Mouse (Mus musculus) gastrocnemius, postnatal 4 days (tissue): ENCODE data around the gene Nek6. TPM values are rescaled to one million over a fixed set of nuclear protein-coding genes. Genes with fewer than 3 reads are reported as not detected.

ENCODE experiments used
- DNase-seq, 2 experiments: peaks; one replicate each; pipeline ENCODE4 v3.0.0; 2021 to 2022; ENCODE audit warnings: low spot score in 2 of 2, mixed read lengths in 2 of 2
- total RNA-seq, 2 experiments: library from RNA; stranded (reverse); gene quantifications; 2 replicates each; pipeline ENCODE4 v1.2.3; 2021

Gene Nek6
- total RNA-seq, 2 experiments from 2014 or later: 21.3 to 26.0 TPM

DNA sequence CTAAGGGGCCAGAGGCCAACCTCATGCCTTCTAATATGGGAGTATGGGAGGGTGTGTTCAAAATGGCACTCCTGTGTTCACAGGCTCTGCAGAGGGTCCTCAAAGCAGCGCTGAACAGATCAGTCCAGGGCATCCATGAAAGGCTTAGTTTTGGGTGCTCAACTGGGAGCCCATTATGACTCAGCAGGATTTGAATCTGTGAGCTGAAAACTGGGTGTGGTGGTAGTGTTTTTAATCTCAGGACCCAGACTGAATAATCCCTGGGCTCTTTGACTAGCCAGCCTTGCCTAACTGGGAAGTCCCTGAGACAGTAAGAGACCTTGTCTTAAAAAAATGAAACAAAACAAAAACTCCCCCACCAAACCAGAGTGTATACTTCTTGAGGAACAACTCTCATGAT is 4.3 kb upstream of the Nek6 start:
- no peak for DNase-seq

DNA sequence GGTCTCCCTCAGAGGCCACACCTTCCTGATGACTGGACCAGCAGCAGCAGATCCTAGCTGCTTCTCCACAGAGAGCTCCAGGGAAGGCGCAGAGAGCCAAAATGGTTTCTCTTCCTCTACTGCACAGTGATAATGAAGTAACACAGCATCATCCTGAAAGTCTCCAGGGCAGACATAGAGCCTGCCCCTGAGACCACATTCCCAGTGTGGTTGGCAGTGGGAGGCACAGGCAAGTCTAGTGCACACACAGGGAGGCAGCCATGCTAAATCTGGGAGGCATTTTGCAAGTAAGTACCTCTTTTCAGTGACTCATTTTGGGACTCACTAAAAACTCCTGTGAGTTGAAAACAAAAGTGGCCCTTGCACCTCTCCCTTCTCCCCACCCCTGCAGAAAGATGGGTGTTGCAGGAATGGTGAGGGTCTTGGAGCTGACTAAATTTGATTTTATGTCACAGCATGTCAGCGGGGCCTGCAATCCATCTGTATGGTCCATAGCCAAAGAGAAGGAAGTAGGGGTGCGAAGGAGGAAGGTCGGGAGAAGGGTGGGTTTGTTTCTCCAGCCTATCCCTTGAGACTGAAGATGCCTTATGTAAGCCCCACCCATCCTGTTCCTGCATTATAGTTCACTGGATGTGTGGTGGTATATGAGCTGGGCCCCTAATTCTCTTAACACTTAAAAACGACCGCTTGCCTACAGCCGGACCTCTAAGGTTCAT is 2.3 kb upstream of the Nek6 start:
- no peak for DNase-seq

DNA sequence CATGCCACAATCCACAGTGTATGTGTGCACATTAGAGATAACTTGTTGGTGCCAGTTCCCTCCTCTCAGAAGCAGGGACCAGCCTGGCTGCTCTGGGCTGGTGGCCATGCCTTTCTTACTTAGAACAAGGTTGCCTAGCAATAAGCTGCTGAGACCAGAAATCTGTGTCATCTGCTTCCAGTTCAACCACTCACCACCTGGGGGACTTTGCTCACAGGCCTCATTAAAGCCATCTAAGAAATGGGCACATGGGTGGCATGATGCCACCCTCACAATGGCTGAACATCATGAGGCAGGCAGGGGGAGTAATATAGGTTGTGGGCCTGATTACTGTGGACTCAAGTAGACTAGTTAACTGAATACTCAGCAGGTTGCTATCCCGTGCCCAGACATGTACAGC is 1.3 kb upstream of the Nek6 start:
- no peak for DNase-seq

DNA sequence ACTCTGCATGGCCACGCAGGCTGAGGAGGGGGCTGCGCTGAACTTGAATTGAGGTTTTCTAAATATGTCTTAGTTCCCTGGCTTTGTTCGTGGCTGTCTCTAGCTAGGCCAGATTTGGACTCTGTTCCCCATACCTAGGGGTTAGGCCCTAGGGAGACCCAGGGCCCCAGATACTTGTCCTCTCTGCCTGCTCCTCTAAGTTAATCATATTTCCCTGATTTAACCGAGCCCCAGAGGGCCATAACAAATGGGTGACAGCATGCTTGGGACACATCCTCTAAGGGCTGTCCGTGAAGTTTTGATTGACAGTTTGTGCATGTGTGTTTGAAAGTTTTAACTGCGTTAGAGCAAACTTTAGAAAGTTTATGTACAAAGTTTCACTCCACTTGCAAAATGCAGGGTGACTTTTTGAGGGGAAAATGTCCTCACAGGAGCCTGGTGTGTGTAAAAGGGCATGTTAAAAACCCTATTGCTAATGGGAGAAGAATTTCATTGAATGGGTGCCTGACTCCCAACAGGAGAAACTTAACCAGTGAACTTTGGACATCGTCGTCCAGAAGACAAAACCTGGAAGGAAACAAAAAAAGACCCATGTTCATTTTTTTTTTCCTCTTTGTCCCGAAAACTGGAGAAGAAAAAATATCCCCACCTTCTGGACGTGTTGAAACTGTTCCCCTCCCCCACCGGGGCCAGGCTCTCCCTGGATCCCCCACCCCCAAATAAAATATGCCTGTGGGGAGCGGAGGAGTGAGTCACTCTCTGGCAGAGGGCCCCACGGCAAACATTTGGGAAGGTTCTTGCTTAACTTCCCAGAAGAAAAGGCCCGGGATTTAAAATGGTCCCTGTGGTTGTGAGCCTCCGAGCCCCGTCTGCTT is 1.1 kb downstream of the Nek6 start:
- peak; percentile 46 to 73 for DNase-seq

DNA sequence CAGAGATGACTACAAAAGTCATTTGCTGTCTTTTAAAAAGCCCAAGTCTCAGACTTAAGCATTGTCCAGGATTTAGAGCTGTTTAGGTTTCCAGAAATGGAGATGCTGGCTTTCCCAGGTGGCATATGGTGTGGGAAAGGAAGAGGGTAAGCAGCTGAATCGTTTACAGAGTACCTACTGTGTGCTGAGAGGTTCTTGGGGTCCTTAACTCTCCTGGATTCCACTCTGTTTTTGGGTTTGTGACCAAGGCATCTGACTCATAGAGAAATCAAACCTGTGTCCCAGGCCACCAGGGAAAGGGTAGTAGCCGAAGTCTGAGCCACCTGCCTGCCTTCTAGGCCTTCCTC is 1.7 kb downstream of the Nek6 start:
- no peak for DNase-seq

DNA sequence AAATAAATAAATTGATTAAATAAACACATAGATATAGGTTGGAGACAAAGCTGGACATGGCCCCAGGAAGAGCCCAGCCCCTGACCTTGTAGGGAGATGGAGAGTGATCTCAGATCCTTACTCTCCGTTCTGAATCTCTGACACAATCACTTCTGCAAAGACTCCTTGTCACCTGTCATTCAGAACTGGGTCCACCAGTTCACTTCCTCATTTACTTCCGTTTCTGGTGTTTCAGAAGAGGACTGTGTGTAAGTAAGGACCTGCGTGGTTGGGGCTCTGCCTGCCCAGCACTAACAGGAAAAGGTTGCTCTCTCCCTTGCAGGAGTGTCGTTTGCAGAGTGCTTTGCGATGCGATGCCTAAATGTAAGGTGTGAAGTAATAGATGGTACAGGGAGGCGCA is 3.0 kb downstream of the Nek6 start:
- DNase-seq: no peak

DNA sequence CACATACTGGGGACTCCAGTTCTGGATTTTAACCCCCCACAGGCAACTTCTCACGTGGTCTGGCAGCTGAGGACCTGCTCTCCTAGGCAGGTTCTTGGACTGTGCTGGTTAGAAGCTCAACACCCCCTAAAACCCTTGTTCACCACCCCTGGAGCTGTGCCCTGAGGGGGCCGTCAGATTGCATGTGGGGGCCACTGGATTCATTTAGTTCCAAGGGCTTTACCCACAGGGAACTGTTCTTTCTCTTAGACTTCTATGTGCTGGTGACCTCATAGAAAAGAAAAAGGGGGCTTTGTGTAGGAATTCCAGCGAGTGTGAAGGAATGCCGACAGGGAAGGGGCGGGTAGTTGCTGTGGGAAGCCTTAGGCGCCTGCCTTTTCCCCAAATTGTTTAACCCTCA is 4.0 kb downstream of the Nek6 start:
- DNase-seq: no peak

DNA sequence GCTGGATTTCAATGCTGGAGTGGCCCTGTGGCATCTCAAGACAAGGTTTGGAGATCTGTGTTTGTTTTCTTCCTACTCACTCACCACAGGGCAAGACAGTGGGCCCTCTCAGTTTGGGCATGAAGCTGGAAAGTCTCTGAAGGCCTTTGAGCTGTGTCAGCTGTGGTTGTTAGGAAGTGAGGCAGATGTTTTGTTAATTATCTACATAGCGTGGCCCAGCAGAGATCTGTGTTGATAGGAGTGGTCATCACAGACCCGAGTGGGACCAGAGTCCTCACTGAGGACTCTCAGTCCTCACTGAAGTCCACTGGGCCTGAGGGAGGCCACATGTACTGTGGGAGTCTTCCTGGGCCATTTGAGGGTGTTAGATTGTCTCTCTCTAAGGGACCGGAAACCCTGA is 5.0 kb downstream of the Nek6 start:
- no peak for DNase-seq

DNA sequence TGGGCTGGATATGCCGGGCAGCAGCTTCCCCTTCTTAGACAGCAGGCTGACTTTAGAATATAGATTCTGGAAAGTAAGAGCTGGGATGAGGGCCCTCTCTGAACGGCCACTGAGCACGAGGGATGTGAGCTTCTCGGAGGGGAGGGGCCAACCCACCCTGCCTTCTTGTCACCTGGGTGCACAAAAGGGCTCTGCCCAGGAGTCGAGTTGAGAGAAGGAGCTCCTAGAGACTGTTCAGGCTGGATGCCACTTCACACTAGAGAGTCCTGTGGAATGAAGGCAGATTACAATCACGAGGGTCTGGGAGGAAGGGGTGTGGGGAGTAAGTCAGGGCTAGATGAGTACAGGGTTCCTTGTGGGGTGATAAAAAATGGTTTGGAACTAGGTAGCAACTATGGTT is 5.6 kb downstream of the Nek6 start:
- no peak for DNase-seq

DNA sequence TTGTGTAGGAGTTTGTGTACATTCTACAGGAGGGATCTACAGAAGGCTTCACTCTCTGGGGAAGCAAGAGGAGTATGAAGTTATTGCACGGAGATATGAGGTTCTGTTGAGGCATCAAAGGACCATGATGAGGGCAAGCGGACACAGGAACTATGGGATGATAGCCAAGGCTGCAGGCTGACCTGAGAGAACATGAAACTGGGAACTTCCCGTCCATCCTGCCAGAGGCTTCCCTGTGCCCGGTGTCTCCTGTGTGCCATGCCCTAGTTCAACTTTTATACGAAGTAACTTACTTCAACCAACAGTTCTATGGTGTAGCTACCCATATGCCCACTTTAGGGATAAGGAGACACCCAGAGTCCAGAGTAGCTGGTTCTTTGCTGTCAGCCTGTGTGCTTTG is 7.3 kb downstream of the Nek6 start:
- DNase-seq: no peak

DNA sequence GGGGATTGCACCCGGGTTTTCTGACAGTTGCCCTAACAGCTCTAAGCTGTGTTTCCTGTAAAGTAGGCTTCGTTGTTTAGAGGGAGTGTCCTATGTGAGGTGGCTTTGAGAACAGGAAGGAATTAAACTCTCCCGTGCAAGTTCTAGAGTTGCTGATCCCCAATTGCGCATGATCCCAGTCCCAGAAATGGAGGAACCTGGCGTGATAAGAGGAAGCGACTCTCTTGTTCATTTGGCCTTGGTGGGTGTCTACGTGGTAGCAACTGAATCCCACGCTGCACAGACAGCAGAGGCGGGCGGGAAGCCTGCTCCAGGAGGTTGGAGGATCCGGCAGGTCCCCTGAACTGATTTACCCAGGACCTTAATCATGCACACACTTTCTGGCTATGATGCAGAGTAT is 8.5 kb downstream of the Nek6 start:
- DNase-seq: no peak

DNA sequence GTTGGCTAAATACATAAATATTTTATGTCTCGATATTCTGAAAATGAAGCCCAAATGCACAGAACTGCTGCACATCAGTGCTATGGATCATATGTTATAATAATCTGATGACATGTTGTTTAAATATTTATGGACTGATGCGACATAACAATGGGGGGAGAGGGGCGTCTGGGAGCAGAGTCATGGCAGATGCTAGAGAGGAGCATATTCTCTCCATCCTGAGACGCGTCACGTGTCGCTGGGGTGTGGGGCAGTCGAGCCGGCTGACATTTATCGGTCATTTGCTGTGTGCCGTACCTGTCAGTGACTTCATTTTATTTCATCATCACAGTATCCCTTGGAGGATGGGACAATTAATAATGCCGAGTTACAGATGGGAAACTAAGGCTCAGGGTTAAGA is 10.2 kb downstream of the Nek6 start:
- DNase-seq: no peak

DNA sequence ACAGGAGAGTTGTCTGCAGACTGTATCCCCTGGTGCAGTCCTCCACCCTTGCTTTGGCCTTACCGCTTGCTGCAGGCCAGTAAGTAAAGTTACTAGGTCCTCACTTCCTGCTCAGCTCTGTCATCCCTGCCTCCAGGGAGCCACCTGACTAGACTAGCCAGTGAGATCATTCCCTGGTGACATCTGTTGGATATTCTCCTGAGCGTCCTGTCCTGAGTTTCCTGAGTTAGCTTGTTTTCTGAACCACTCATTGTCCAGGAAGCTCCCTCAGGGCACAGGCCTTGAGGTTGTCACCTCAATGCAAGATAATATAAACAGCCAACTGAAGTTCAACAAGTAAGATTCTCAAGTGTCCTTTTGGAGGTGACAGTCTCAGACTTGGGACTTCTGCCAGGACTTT is 10.9 kb downstream of the Nek6 start:
- DNase-seq: no peak

DNA sequence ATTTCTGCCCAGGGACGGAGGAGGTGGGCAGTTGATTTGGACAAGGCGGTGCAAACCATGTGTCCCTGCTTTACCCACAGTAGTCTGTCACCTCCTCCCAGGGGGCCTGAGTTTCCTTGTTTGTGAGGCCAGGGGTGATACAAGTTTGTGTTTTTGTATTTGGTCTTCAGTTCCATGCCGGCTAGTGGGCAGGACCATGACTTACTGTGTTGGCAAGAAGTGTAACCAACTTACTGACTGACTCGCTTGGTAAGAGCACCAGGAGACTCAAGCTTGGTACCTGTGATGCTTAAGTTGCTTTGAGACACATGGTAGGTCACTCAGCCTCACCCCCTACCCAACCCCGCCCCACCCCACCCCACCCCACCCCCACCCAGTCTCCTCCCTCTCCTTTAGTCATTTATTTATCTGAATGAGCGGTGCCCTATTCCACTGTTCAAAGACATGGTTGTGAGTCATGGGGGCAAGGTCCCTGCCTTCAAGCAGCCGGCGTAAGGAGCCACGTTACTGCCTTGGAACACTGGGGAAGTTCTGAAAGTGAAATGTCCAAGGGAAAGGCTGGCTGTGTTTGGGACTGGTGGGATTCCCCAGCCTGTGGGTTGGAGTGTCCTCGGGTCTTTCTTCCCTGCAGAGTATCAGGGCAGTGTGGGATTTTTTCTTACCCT is 12.5 kb downstream of the Nek6 start:
- DNase-seq: no peak

DNA sequence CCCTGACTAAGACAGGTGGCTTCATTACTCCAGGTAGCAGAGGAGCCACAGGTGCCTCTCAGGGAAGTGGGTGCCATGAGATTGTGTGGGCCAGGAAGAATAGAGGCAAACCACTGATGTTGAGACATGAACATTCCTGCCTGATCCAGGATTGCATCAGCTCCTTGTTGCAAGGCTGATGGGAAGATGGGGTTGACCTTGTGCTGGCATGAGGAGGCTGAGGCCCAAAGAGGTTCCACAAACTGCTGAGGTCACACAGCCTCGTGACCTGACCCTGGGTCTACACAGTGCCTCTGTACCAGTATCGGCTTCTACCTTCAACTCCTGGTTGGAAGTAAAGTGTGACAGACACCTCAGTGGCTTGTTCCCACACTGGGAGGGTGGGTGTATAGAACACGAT is 13.6 kb downstream of the Nek6 start:
- no peak for DNase-seq

DNA sequence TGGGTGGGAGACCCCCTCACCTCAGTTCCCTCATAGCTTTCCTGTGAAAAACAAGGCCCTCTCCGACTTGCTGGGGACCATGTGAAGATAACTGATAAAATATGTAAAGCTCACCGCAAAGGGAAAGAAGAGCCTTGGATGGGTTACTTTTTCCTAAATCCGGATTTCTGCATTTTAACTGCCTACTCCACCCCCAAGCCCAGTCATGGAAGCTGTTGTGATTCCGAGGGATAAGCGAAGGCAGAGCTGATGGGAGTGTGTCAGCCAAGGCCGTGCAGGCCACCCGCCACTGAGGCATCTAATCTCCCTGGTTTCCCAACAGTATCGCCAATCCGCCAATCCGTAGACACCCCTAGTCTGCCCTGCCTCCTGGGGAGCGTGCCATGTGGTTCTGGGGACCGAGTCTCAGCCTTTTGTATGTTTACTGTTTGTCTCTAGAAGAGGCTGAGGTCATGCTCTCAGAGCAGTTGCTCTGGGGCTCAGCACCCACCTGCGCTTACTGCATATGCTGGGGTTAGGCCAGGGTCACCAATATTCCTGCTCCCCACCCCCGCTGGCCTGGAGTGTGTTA is 18.2 kb downstream of the Nek6 start:
- no peak for DNase-seq

DNA sequence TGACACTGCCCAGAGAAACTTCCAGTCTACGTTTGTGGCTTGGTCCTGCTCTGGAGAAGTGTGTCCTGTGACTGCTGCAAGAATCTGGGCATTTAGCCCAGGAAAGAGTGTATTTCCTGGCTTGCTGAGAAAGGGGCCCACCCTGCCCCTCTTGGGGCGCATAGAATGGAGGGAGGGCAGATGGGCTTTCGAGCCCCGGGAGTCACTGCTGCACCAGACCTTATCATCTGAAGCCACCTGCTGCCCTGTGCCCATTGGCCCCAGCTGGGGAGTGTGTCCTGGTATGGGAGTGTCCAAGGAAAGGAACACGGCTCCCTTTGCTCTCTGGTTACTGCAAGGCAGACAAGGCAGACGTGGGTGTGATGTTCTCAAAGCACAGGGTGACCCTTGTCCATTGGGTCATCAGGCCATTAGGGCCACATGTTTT is 19.5 kb downstream of the Nek6 start:
- DNase-seq: peak in 1 of 2 experiments; percentile 50

DNA sequence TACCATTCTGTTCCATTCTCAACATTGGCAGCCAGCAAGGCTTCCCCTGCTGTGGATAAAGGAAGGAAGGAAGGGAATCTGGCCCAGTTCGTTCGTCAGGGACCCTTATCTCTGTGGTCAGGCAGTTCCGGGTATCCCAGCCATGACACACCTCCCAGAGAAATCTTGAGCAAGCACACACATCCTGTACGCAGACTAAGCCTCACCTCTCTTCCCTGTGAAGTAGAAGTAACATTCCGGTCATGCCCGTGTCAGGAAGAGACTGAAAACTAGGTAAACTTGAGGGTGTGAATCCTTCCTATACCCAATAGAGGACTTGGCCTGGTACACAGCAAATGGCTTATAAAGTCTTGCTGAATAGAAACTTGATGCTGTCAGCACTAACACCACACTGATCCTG is 21.9 kb downstream of the Nek6 start:
- no peak for DNase-seq

DNA sequence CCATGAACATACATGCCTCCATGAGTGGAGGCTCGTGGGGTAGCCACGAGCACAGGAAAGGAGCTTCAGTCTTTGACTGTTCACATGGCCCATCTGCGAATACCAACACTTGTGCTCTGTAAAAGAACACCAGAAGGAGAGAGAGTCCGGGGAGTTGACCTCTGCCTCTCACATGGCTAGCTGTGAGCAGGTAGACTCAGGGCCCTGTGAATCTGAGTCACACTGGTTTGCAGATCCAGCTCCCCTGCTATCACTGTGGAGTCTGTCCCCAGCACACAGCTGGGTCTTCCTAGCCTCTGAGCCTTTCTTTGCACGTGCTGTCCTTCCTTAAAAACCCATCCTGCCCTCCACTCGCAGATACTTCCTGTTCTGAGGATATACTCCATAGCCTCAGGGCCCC is 22.3 kb downstream of the Nek6 start:
- DNase-seq: no peak

DNA sequence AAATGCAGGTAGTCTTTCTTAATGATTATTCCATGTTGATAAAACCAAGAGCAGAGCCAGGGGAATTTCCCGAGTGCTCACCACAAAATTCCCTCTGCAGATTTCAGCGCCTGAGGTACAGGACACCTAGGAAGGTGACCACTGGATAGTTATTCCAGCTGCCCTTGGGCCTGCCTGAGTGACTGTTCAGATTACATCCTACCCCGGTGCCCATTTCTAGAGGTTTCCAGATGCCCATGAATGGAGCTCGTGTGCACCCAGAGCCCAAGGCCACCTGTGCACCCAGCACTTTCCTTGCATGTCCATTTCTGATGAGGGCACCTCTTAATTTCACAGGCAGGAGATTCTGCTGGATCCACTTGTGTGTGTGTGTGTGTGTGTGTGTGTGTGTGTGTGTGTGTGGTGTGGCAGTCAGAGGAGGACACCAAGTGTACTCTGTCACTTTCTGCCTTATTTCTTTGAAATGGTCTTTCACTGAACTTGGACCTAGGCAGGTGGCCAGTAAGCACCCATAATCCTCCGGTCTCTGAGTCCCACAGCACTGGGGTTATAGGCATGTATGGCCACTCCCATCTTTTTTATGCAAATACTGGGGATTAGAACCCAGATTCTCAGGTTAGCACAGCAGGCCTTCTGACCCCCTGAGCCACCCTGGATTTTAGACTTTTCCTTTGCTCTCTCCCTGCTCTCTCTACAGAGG is 22.9 kb downstream of the Nek6 start:
- DNase-seq: no peak

DNA sequence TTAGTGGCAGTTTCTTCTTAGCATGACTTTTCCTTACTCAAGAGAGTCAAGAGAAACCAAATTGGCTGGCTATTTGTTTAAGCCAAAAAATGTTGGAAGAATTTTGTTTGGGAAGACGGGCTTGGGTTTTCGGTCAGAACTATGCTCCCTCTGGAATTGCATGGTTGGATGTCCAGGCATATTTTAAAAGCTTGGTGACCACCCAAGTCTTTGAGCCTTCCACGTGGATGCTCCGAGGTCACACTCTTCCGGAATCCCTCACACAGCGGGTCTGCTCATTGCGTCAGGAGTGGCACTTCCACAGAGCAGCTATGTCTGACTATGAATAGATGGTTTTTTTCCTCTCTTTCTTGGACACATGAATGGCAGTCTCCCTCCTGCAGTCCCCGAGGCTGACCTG is 23.6 kb downstream of the Nek6 start:
- DNase-seq: no peak
